Mouse (Mus musculus) kidney, postnatal 0 days (tissue): ENCODE measurements around the gene Dvl1. TPM values are rescaled to one million over a fixed set of nuclear protein-coding genes. Genes with fewer than 3 reads are reported as not detected.

ENCODE experiments used
- ATAC-seq: fragments of 200-750 bp; cut with Nextera tagmentation; replicated peaks from 2 replicates; pipeline ENCODE4 v1.8.0; 2017; ENCODE audit warnings: low read depth, moderate number of reproducible peaks, moderate TSS enrichment, moderate library complexity; ENCODE audit not compliant: low FRiP score
- DNase-seq: peaks from one replicate; pipeline ENCODE4 v3.0.0-alpha.2; 2016; ENCODE audit warnings: low spot score
- H3K27ac ChIP-seq: fragments of 300-500 bp; sonication (generic); 2 replicates; pipeline ENCODE4 v1.5.1; 2014; ENCODE audit warnings: mild to moderate bottlenecking
- H3K27me3 ChIP-seq: fragments of 300-500 bp; sonication (generic); 2 replicates; pipeline ENCODE4 v1.6.1; 2014; ENCODE audit warnings: low read length, mixed read lengths; ENCODE audit not compliant: insufficient read depth
- H3K36me3 ChIP-seq: fragments of 300-500 bp; sonication (generic); 2 replicates; pipeline ENCODE4 v1.6.1; 2014; ENCODE audit warnings: low read length, mixed read lengths; ENCODE audit not compliant: insufficient read depth
- H3K4me1 ChIP-seq: fragments of 300-500 bp; sonication (generic); replicated peaks from 2 replicates; pipeline ENCODE4 v1.6.1; 2014; ENCODE audit warnings: antibody characterized with exemption, low read length, mixed read lengths; ENCODE audit not compliant: insufficient read depth
- H3K4me2 ChIP-seq: fragments of 300-500 bp; sonication (generic); 2 replicates; pipeline ENCODE4 v1.6.1; 2014; ENCODE audit warnings: mild to moderate bottlenecking, low read length, moderate library complexity, mixed read lengths
- H3K4me3 ChIP-seq: fragments of 300-500 bp; sonication (generic); replicated peaks from 2 replicates; pipeline ENCODE4 v1.5.1; 2014; ENCODE audit warnings: low read depth, low read length
- H3K9ac ChIP-seq: fragments of 300-500 bp; sonication (generic); 2 replicates; pipeline ENCODE4 v1.6.1; 2014; ENCODE audit warnings: low read depth, low read length
- H3K9me3 ChIP-seq: fragments of 300-500 bp; sonication (generic); replicated peaks from 2 replicates; pipeline ENCODE4 v1.6.1; 2016; ENCODE audit warnings: low read length, inconsistent platforms, mixed read lengths
- CTCF ChIP-seq: IDR thresholded peaks from 2 replicates; pipeline ENCODE4 v1.5.1; 2016; ENCODE audit warnings: antibody characterized with exemption, low read depth, mild to moderate bottlenecking, moderate library complexity
- WGBS: fragments of 180-500 bp; shearing (Covaris S2); extraction: QIAGEN DNeasy Blood & Tissue Kit; methylation state at CpG from one replicate; pipeline ENCODE4 v1.1.7; 2014; 5-methylcytosine and 5-hydroxymethylcytosine counted together
- polyA plus RNA-seq: library from polyadenylated mRNA; unstranded; fragments of >200 nt; fragmentation: Nextera tagmentation; extraction: Ambion mirVana; gene quantifications from 2 replicates; pipeline ENCODE4 v1.2.1, GENCODE M21; 2015

The Dvl1 gene
- polyA plus RNA-seq, 1 experiment from 2014 or later = 16.6 TPM

GRCm38 (mm10) chr4:155841651-155842270, 5.4 kb upstream of the Dvl1 start:
- H3K27me3 ChIP-seq = no peaks in the 10 kb centered on the region
- WGBS = 42% methylated on average over 38 of the region's 38 CpGs
- DNase-seq (no peak), ATAC-seq (no peak)
- no peak overlapping the region; the same call in 1 of the 2 replicates for H3K4me3 ChIP-seq
- H3K9ac ChIP-seq = no peak overlapping the region
- no peak for TF ChIP-seq CTCF
- H3K4me2 ChIP-seq = peak overlapping the region; percentile 73
- no peak overlapping the region for H3K27ac ChIP-seq
- peaks cover 15% of the 10 kb centered on the region for H3K36me3 ChIP-seq
- H3K4me1 ChIP-seq = peaks cover 16% of the 10 kb centered on the region; the same call in 1 of the 2 replicates
- H3K9me3 ChIP-seq = no peaks in the 10 kb centered on the region

- H3K4me2 ChIP-seq = no peak overlapping the region
- no peak overlapping the region for H3K27ac ChIP-seq
- H3K9me3 ChIP-seq = no peaks in the 10 kb centered on the region
- 92% methylated on average over 5 of the region's 5 CpGs for WGBS
- H3K4me3 ChIP-seq = no peak overlapping the region
- DNase-seq (no peak), ATAC-seq (no peak)
- TF ChIP-seq CTCF = no peak
- H3K36me3 ChIP-seq = peaks cover 15% of the 10 kb centered on the region
- H3K4me1 ChIP-seq = peaks cover 21% of the 10 kb centered on the region; the same call in 1 of the 2 replicates
- no peaks in the 10 kb centered on the region for H3K27me3 ChIP-seq
- no peak overlapping the region for H3K9ac ChIP-seq
Measured at GRCm38 (mm10) chr4:155843231-155843630, 4.0 kb upstream of the Dvl1 start.

- DNase-seq = peak; percentile 48
- peaks cover 17% of the 10 kb centered on the region; the same call in 1 of the 2 replicates for H3K36me3 ChIP-seq
- peak overlapping the region; percentile 79 for H3K27ac ChIP-seq
- H3K4me1 ChIP-seq = peaks cover 17% of the 10 kb centered on the region
- ATAC-seq = peak; percentile 47
- TF ChIP-seq CTCF = 0 out of 2 replicates have a peak, but pooled peaks have one; percentile 14
- WGBS = 1% methylated on average over 62 of the region's 69 CpGs
- peak overlapping the region; percentile 76 for H3K4me3 ChIP-seq
- H3K4me2 ChIP-seq = peak overlapping the region; percentile 83
- no peaks in the 10 kb centered on the region for H3K9me3 ChIP-seq
- peak overlapping the region; percentile 84 for H3K9ac ChIP-seq
- H3K27me3 ChIP-seq = no peaks in the 10 kb centered on the region
Measured at GRCm38 (mm10) chr4:155847591-155848352, 570 bp downstream of the Dvl1 start.

- peaks cover 17% of the 10 kb centered on the region for H3K4me1 ChIP-seq
- H3K4me3 ChIP-seq = peak overlapping the region; percentile 76
- peak overlapping the region; percentile 83 for H3K4me2 ChIP-seq
- DNase-seq (no peak), ATAC-seq (no peak)
- H3K36me3 ChIP-seq = peaks cover 10% of the 10 kb centered on the region; the same call in 1 of the 2 replicates
- H3K9ac ChIP-seq = peak overlapping the region; percentile 84
- no peaks in the 10 kb centered on the region for H3K9me3 ChIP-seq
- 51% methylated on average over 7 of the region's 7 CpGs for WGBS
- no peaks in the 10 kb centered on the region for H3K27me3 ChIP-seq
- TF ChIP-seq CTCF = no peak
- H3K27ac ChIP-seq = peak overlapping the region; percentile 79; the same call in 1 of the 2 replicates
Measured at GRCm38 (mm10) chr4:155848434-155849095, 1.4 kb downstream of the Dvl1 start.

GRCm38 (mm10) chr4:155849391-155849790, 2.2 kb downstream of the Dvl1 start:
- WGBS = 94% methylated on average over 2 of the region's 2 CpGs
- DNase-seq = no peak
- Histone ChIP-seq H3K36me3 (peaks cover 9% of the 10 kb centered on the region; the same call in 1 of the 2 replicates), H3K9me3 (no peaks in the 10 kb centered on the region), H3K4me3 (no peak overlapping the region), H3K9ac (no peak overlapping the region), H3K27me3 (no peaks in the 10 kb centered on the region), H3K4me2 (no peak overlapping the region), H3K4me1 (peaks cover 17% of the 10 kb centered on the region), H3K27ac (no peak overlapping the region)
- ATAC-seq = no peak
- TF ChIP-seq CTCF = no peak

GRCm38 (mm10) chr4:155849792-155850451, 2.7 kb downstream of the Dvl1 start:
- H3K27ac ChIP-seq = no peak overlapping the region
- peaks cover 17% of the 10 kb centered on the region for H3K4me1 ChIP-seq
- TF ChIP-seq CTCF = no peak

More at GRCm38 (mm10) chr4:155849792-155850451, 2.7 kb downstream of the Dvl1 start:
- Histone ChIP-seq H3K36me3 (peaks cover 14% of the 10 kb centered on the region; the same call in 1 of the 2 replicates), H3K4me3 (no peak overlapping the region), H3K4me2 (no peak overlapping the region), H3K9ac (no peak overlapping the region), H3K9me3 (no peaks in the 10 kb centered on the region), H3K27me3 (no peaks in the 10 kb centered on the region)
- DNase-seq (no peak), ATAC-seq (no peak)
- WGBS = 90% methylated on average over 3 of the region's 3 CpGs
